Mouse (Mus musculus) forebrain, embryonic 10.5 days (tissue): ENCODE measurements at regions not wholly inside any gene's neighbourhood (a gene's known extent, or its start where the extent isn't known, plus 50 kb on each side); places are given as distances from the start of the nearest gene placed in this dataset.

Experiments used
- DNase-seq: peaks from one replicate; pipeline ENCODE4 v3.0.0-alpha.2; 2017; ENCODE audit warnings: low spot score; ENCODE audit errors: extremely low spot score
- H3K27ac ChIP-seq: fragments of 300-500 bp; sonication (generic); 2 replicates; pipeline ENCODE4 v1.5.1; 2016; ENCODE audit warnings: mild to moderate bottlenecking
- H3K27me3 ChIP-seq: fragments of 300-500 bp; sonication (generic); 2 replicates; pipeline ENCODE4 v1.6.1; 2016; ENCODE audit warnings: mild to moderate bottlenecking; ENCODE audit not compliant: poor library complexity, severe bottlenecking
- H3K36me3 ChIP-seq: fragments of 300-500 bp; sonication (generic); replicated peaks from 2 replicates; pipeline ENCODE4 v1.6.1; 2016; ENCODE audit warnings: mild to moderate bottlenecking, moderate library complexity
- H3K4me1 ChIP-seq: fragments of 300-500 bp; sonication (generic); 2 replicates; pipeline ENCODE4 v1.6.1; 2016
- H3K4me3 ChIP-seq: fragments of 300-500 bp; sonication (generic); 2 replicates; pipeline ENCODE4 v1.5.1; 2016; ENCODE audit warnings: mild to moderate bottlenecking, moderate library complexity
- H3K9me3 ChIP-seq: fragments of 300-500 bp; sonication (generic); 2 replicates; pipeline ENCODE4 v1.6.1; 2016; ENCODE audit warnings: mild to moderate bottlenecking, moderate library complexity
- WGBS: fragments of 180-500 bp; shearing (Covaris S2); methylation state at CpG from one replicate; pipeline ENCODE4 v1.1.7; 2016; 5-methylcytosine and 5-hydroxymethylcytosine counted together

GRCm38 (mm10) chr17:9775668-9776151, 106.2 kb upstream of the Pabpc6 start:
- no peaks in the 10 kb centered on the region; the same call in 1 of the 2 replicates for H3K36me3 ChIP-seq
- H3K4me3 ChIP-seq, result peak overlapping the region; percentile 16; the same call in 1 of the 2 replicates
- H3K27ac ChIP-seq, result peak overlapping the region; percentile 87
- H3K27me3 ChIP-seq, result no peaks in the 10 kb centered on the region
- H3K9me3 ChIP-seq, result peaks cover 4% of the 10 kb centered on the region; the same call in 1 of the 2 replicates
- 24% methylated on average over 9 of the region's 9 CpGs for WGBS
- peak; percentile 67 for DNase-seq
- peaks cover 36% of the 10 kb centered on the region for H3K4me1 ChIP-seq

- DNase-seq, result no peak
- H3K4me3 ChIP-seq, result no peak overlapping the region
- H3K27me3 ChIP-seq, result no peaks in the 10 kb centered on the region
- H3K9me3 ChIP-seq, result no peaks in the 10 kb centered on the region
- no peaks in the 10 kb centered on the region for H3K36me3 ChIP-seq
- peak overlapping the region; percentile 87 for H3K27ac ChIP-seq
- peaks cover 36% of the 10 kb centered on the region for H3K4me1 ChIP-seq
- 79% methylated on average over 11 of the region's 11 CpGs for WGBS
These were observed 105.5 kb upstream of the Pabpc6 start for GRCm38 (mm10) chr17:9774740-9775629.

GRCm38 (mm10) chr17:9773744-9774143, 104.2 kb upstream of the Pabpc6 start:
- Histone ChIP-seq H3K36me3 (no peaks in the 10 kb centered on the region), H3K27ac (peak overlapping the region; percentile 87; the same call in 1 of the 2 replicates), H3K4me1 (peaks cover 38% of the 10 kb centered on the region), H3K9me3 (no peaks in the 10 kb centered on the region), H3K27me3 (no peaks in the 10 kb centered on the region), H3K4me3 (no peak overlapping the region)
- 85% methylated on average over 2 of the region's 2 CpGs for WGBS
- no peak for DNase-seq

- Histone ChIP-seq H3K27ac (peak overlapping the region; percentile 70; the same call in 1 of the 2 replicates), H3K27me3 (no peaks in the 10 kb centered on the region), H3K9me3 (no peaks in the 10 kb centered on the region), H3K4me1 (peaks cover 42% of the 10 kb centered on the region), H3K4me3 (no peak overlapping the region), H3K36me3 (no peaks in the 10 kb centered on the region)
- DNase-seq, result no peak
These were observed 98.8 kb upstream of the Pabpc6 start for GRCm38 (mm10) chr17:9768275-9768674.

GRCm38 (mm10) chr17:9765680-9766250, 96.2 kb upstream of the Pabpc6 start:
- Histone ChIP-seq H3K4me1 (peaks cover 63% of the 10 kb centered on the region), H3K27ac (peak overlapping the region; percentile 91), H3K36me3 (no peaks in the 10 kb centered on the region), H3K4me3 (peak overlapping the region; percentile 48; the same call in 1 of the 2 replicates), H3K27me3 (peaks cover 13% of the 10 kb centered on the region), H3K9me3 (no peaks in the 10 kb centered on the region)
- 52% methylated on average over 5 of the region's 5 CpGs for WGBS
- DNase-seq, result no peak

GRCm38 (mm10) chr17:9764701-9765359, 95.3 kb upstream of the Pabpc6 start:
- Histone ChIP-seq H3K9me3 (no peaks in the 10 kb centered on the region), H3K4me3 (peak overlapping the region; percentile 48), H3K27me3 (peaks cover 18% of the 10 kb centered on the region), H3K4me1 (peaks cover 72% of the 10 kb centered on the region), H3K36me3 (no peaks in the 10 kb centered on the region), H3K27ac (peak overlapping the region; percentile 91)
- peak; percentile 70 for DNase-seq
- under 1% methylated on average over 22 of the region's 22 CpGs for WGBS

- 2% methylated on average over 8 of the region's 9 CpGs for WGBS
- Histone ChIP-seq H3K4me1 (peaks cover 79% of the 10 kb centered on the region), H3K27me3 (peaks cover 18% of the 10 kb centered on the region), H3K36me3 (no peaks in the 10 kb centered on the region), H3K27ac (peak overlapping the region; percentile 91), H3K9me3 (no peaks in the 10 kb centered on the region), H3K4me3 (peak overlapping the region; percentile 48)
- DNase-seq, result peak; percentile 56
These were observed 94.6 kb upstream of the Pabpc6 start for GRCm38 (mm10) chr17:9764041-9764606.

- Histone ChIP-seq H3K4me1 (peaks cover 77% of the 10 kb centered on the region), H3K27ac (peak overlapping the region; percentile 91), H3K27me3 (peaks cover 18% of the 10 kb centered on the region), H3K4me3 (peak overlapping the region; percentile 48), H3K9me3 (no peaks in the 10 kb centered on the region), H3K36me3 (no peaks in the 10 kb centered on the region)
- WGBS, result 8% methylated on average over 9 of the region's 9 CpGs
- peak; percentile 59 for DNase-seq
These were observed 93.6 kb upstream of the Pabpc6 start for GRCm38 (mm10) chr17:9763110-9763509.

- Histone ChIP-seq H3K27me3 (peaks cover 18% of the 10 kb centered on the region), H3K4me1 (peaks cover 77% of the 10 kb centered on the region), H3K36me3 (no peaks in the 10 kb centered on the region), H3K9me3 (no peaks in the 10 kb centered on the region), H3K4me3 (peak overlapping the region; percentile 48; the same call in 1 of the 2 replicates), H3K27ac (peak overlapping the region; percentile 91)
- 31% methylated on average over 7 of the region's 7 CpGs for WGBS
- DNase-seq, result no peak
These were observed 92.9 kb upstream of the Pabpc6 start for GRCm38 (mm10) chr17:9762436-9762835.

GRCm38 (mm10) chr17:9760706-9761059, 91.2 kb upstream of the Pabpc6 start:
- H3K9me3 ChIP-seq, result no peaks in the 10 kb centered on the region
- peaks cover 73% of the 10 kb centered on the region for H3K4me1 ChIP-seq
- peak overlapping the region; percentile 72 for H3K27ac ChIP-seq
- no peaks in the 10 kb centered on the region for H3K36me3 ChIP-seq
- H3K4me3 ChIP-seq, result no peak overlapping the region
- DNase-seq, result no peak
- H3K27me3 ChIP-seq, result peaks cover 25% of the 10 kb centered on the region
- 86% methylated on average over 2 of the region's 2 CpGs for WGBS

- H3K4me3 ChIP-seq, result no peak overlapping the region
- WGBS, result 73% methylated on average over 8 of the region's 8 CpGs
- peak overlapping the region; percentile 72 for H3K27ac ChIP-seq
- H3K27me3 ChIP-seq, result peaks cover 25% of the 10 kb centered on the region
- DNase-seq, result no peak
- H3K4me1 ChIP-seq, result peaks cover 68% of the 10 kb centered on the region
- H3K36me3 ChIP-seq, result no peaks in the 10 kb centered on the region
- H3K9me3 ChIP-seq, result no peaks in the 10 kb centered on the region
These were observed 90.6 kb upstream of the Pabpc6 start for GRCm38 (mm10) chr17:9760026-9760705.

GRCm38 (mm10) chr17:9759421-9759852, 89.9 kb upstream of the Pabpc6 start:
- Histone ChIP-seq H3K36me3 (no peaks in the 10 kb centered on the region), H3K27ac (peak overlapping the region; percentile 72), H3K4me1 (peaks cover 61% of the 10 kb centered on the region), H3K27me3 (peaks cover 25% of the 10 kb centered on the region), H3K4me3 (0 out of 2 replicates have a peak overlapping the region, but pooled peaks have one; percentile 4), H3K9me3 (no peaks in the 10 kb centered on the region)
- DNase-seq, result peak; percentile 45
- WGBS, result 12% methylated on average over 7 of the region's 7 CpGs
